Mouse (Mus musculus): ENCODE results near the gene 4930404N11Rik. TPM values are rescaled to one million over a fixed set of nuclear protein-coding genes. Genes with fewer than 3 reads are reported as not detected.

4930404N11Rik gene
- total and polyA plus RNA-seq, 2 experiments from 2014 or later: 0.68 TPM; not detected in 1

DNA sequence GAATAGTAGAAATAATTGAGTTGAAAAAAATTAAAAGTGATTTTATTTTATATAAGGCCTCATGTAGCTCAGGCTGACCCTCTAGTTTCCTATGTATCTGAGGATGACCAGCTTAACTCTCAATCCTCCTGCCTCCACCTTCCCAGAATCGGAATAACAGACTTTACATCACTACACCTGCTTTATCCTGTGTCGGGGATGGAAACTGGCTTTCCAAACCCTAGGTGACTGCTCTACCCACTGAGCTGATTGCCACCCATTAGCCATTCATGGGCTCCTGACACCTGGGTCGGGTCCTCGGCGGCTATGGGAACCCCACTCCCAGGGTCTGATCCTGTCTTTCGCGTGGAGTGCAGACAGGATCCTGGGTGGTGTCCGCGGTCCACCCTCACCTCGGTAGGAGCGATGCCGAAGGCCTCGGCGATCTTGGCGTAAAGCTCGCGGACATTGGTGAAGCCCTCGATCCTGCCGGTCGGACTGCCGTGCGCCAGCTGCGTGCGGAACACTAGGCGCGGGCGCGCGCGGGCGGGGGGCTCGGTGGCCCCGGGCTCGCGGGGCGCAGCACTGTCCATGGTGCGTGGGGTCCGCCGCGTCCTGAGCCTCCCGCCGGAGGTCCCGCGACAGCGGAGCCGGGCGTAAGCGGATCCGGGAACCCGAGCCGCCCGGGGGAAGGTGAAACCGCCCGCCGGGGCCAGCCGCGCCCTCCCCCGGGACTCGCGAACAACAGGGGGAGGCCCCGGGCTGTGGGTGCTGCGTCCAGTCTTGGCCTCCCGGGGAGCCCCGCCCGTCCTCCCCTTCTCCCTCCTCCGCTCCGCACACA lies 22.7 kb downstream of the 4930404N11Rik start, which contains the start of gene Gipc3:
Gene Gipc3 (minus strand): TSS at position 581 of the 820 bp plus-strand sequence.
- Histone ChIP-seq H3K4me1 (ENCODE audit: control insufficient read depth, insufficient read depth) (0 out of 2 replicates have a peak, but pooled peaks cover 3% of the 10 kb centered on the region), H3K27me3 (ENCODE audit: control insufficient read depth, insufficient read depth, low read length) (peaks cover 19% of the 10 kb centered on the region), H3K4me2 (ENCODE audit: low read depth, low read length) (peak within 1 kb of the TSS; percentile 93), H3K4me3 (ENCODE audit: low read depth, low read length) (peak within 1 kb of the TSS; percentile 62), H3K27ac (ENCODE audit: low read depth) (no peak within 1 kb of the TSS), H3K36me3 (replicated peaks; ENCODE audit: control insufficient read depth, insufficient read depth, low read length) (peaks cover 18% of the 10 kb centered on the region), H3K9ac (replicated peaks; ENCODE audit: low read depth, low read length) (peak within 1 kb of the TSS; percentile 72), H3K9me3 (replicated peaks; ENCODE audit: control insufficient read depth, low read length) (no peaks in the 10 kb centered on the region)
- no peak for TF ChIP-seq CTCF (IDR thresholded peaks at IDR 0.05; ENCODE audit: low read depth)
- no peak for TF ChIP-seq EP300 (IDR thresholded peaks at IDR 0.05; ENCODE audit: low read depth)
- no peak for DNase-seq (ENCODE audit: low spot score)
- 0 out of 2 replicates have a peak, but pooled peaks have one; percentile 2 for ATAC-seq (ENCODE audit: insufficient read depth, low read depth)
- 5% methylated on average over 57 of the region's 67 CpGs for WGBS

DNA sequence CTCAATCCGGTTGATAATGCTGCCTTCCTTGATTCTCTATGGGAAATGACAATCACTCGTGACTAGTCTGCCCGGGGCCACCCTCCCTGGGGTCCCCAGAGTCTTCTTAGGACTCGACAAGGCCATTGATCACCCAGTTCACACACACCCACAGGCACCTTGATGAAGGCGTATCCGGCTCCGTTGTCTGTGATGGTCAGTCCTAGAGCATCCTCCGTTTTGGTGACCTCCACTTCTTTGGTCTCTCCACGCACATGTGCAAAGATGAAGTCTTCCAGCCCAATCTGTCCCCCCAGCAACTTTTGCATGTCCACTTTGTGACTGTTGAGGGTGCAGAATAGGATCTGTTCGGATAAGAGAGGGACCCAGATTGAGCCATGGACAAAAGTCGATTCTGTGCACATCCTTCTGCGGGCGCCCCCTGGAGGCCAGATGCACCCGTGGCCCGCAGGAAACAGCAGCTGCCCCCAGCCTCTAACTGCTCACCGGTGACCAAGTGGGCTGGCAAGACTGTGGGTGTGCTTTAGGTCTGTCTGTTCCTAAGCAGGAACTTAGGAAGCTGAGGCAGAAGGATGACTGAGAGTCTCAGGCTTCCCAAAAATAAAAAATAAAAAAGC lies 24.2 kb downstream of the 4930404N11Rik start:
- peaks cover 19% of the 10 kb centered on the region for H3K27me3 ChIP-seq (ENCODE audit: control insufficient read depth, insufficient read depth, low read length)
- DNase-seq (ENCODE audit: low spot score) (no peak), ATAC-seq (ENCODE audit: insufficient read depth, low read depth) (no peak)
- H3K27ac ChIP-seq (ENCODE audit: low read depth): no peak overlapping the region
- no peak overlapping the region for H3K4me2 ChIP-seq (ENCODE audit: low read depth, low read length)
- no peaks in the 10 kb centered on the region for H3K9me3 ChIP-seq (replicated peaks; ENCODE audit: control insufficient read depth, low read length)
- TF ChIP-seq EP300 (IDR thresholded peaks at IDR 0.05; ENCODE audit: low read depth) (no peak), CTCF (IDR thresholded peaks at IDR 0.05; ENCODE audit: low read depth) (peak; percentile 70)
- H3K9ac ChIP-seq (replicated peaks; ENCODE audit: low read depth, low read length): no peak overlapping the region
- H3K36me3 ChIP-seq (replicated peaks; ENCODE audit: control insufficient read depth, insufficient read depth, low read length): peaks cover 6% of the 10 kb centered on the region
- WGBS: 40% methylated on average over 16 of the region's 16 CpGs
- H3K4me1 ChIP-seq (ENCODE audit: control insufficient read depth, insufficient read depth): no peaks in the 10 kb centered on the region
- H3K4me3 ChIP-seq (ENCODE audit: low read depth, low read length): no peak overlapping the region

DNA sequence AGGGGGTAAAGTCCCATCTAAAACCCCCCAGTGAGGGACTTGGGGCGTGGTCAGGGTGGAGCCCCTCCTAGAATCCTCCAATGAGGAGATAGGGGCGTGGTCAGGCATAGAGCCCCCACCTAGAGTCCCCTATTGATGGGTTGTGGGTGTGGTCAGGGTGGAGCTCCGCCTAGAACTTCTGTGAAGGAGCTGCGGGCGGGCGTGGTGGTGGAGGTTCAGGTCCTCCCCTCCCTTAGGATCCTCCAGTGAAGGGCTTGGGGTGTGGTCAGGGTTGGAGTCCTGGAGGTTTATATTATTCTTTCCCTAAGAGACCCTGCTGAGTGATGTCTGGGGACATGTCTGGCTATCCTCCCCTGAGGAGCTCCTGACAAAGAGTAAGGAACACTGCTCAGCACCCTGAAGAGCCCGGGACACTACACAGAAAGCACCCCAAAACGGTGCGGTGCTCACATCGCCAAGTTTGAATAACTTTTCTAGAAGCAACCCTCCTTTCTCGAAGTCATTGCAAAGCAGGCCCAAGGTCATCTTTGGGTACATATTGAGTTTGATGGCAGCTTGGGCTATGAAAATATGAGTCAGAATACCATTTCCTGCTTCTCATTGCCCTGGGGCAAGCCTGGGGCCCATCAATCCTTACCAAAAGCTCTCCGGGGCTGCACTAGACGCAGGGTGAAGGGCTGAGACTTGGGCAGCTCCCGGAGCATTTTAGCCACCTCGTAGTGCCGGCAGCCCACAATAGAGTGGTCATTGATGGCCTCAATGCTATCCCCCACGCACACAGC lies 24.9 kb downstream of the 4930404N11Rik start:
- no peak overlapping the region for H3K4me2 ChIP-seq (ENCODE audit: low read depth, low read length)
- 57% methylated on average over 17 of the region's 17 CpGs for WGBS
- no peaks in the 10 kb centered on the region for H3K9me3 ChIP-seq (replicated peaks; ENCODE audit: control insufficient read depth, low read length)
- H3K36me3 ChIP-seq (replicated peaks; ENCODE audit: control insufficient read depth, insufficient read depth, low read length): no peaks in the 10 kb centered on the region
- H3K4me3 ChIP-seq (ENCODE audit: low read depth, low read length): no peak overlapping the region
- no peak for ATAC-seq (ENCODE audit: insufficient read depth, low read depth)
- H3K9ac ChIP-seq (replicated peaks; ENCODE audit: low read depth, low read length): no peak overlapping the region
- DNase-seq (ENCODE audit: low spot score): no peak
- no peaks in the 10 kb centered on the region for H3K4me1 ChIP-seq (ENCODE audit: control insufficient read depth, insufficient read depth)
- H3K27ac ChIP-seq (ENCODE audit: low read depth): no peak overlapping the region
- peaks cover 19% of the 10 kb centered on the region for H3K27me3 ChIP-seq (ENCODE audit: control insufficient read depth, insufficient read depth, low read length)
- TF ChIP-seq CTCF (IDR thresholded peaks at IDR 0.05; ENCODE audit: low read depth): no peak
- no peak for TF ChIP-seq EP300 (IDR thresholded peaks at IDR 0.05; ENCODE audit: low read depth)

DNA sequence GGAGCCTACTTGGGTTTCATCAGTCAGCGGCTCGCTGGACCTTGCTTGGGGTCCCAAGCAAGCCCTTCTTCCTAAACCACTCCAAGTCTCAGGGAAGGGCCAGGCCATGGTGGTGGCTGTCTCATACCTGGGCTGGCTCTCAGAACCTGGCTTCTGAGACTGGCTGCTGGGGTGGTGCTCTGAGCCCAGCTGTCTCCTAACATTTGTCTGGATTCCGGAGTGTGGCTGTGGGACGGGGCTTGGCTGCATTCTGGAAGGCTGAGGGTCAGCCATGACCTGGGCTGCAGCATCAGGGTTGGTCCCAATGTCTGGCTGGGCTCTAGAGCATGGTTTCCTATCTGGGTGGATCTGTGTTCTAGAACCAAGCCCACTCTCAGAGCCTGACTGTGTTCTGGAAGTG lies 29.1 kb downstream of the 4930404N11Rik start:
- no peak for TF ChIP-seq CTCF (IDR thresholded peaks at IDR 0.05; ENCODE audit: low read depth)
- no peak for TF ChIP-seq EP300 (IDR thresholded peaks at IDR 0.05; ENCODE audit: low read depth)
- Histone ChIP-seq H3K36me3 (replicated peaks; ENCODE audit: control insufficient read depth, insufficient read depth, low read length) (no peaks in the 10 kb centered on the region), H3K4me3 (ENCODE audit: low read depth, low read length) (no peak overlapping the region), H3K27me3 (ENCODE audit: control insufficient read depth, insufficient read depth, low read length) (no peaks in the 10 kb centered on the region), H3K4me2 (ENCODE audit: low read depth, low read length) (no peak overlapping the region), H3K27ac (ENCODE audit: low read depth) (no peak overlapping the region), H3K4me1 (ENCODE audit: control insufficient read depth, insufficient read depth) (peaks cover 4% of the 10 kb centered on the region; the same call in 1 of the 2 replicates), H3K9ac (replicated peaks; ENCODE audit: low read depth, low read length) (no peak overlapping the region), H3K9me3 (replicated peaks; ENCODE audit: control insufficient read depth, low read length) (no peaks in the 10 kb centered on the region)
- DNase-seq (ENCODE audit: low spot score) (no peak), ATAC-seq (ENCODE audit: insufficient read depth, low read depth) (no peak)
- 94% methylated on average over 4 of the region's 4 CpGs for WGBS

Data from heart, postnatal 0 days (tissue).